Mouse (Mus musculus) lung, postnatal 0 days (tissue): ENCODE data around the gene Tcstv1.
"Not testable (repeated sequence)": the region's sequence is repeated elsewhere in the genome, so short reads cannot be mapped to it uniquely, and the experiment has no call there.

ENCODE experiments used
- CTCF ChIP-seq: IDR thresholded peaks from 2 replicates; pipeline ENCODE4 v1.5.1; 2016; ENCODE audit warnings: antibody characterized with exemption, mild to moderate bottlenecking
- EP300 ChIP-seq: IDR thresholded peaks from 2 replicates; pipeline ENCODE4 v1.6.1; 2016; ENCODE audit warnings: antibody characterized with exemption, mild to moderate bottlenecking, control low read depth

- TF ChIP-seq CTCF, EP300: not testable (repeated sequence)
These were observed 32.2 kb downstream of the Tcstv1 start for GRCm38 (mm10) chr13:119862399-119862798.
